Mouse (Mus musculus) gastrocnemius, postnatal 4 days (tissue): ENCODE measurements around the gene Urgcp. TPM values are rescaled to one million over a fixed set of nuclear protein-coding genes. Genes with fewer than 3 reads are reported as not detected.

Source experiments
- DNase-seq, 2 experiments: peaks; one replicate each; pipeline ENCODE4 v3.0.0; 2021 to 2022; ENCODE audit warnings: low spot score in 2 of 2, mixed read lengths in 2 of 2
- total RNA-seq, 2 experiments: library from RNA; stranded (reverse); gene quantifications; 2 replicates each; pipeline ENCODE4 v1.2.3; 2021

Urgcp gene
- total RNA-seq, 2 experiments from 2014 or later, result 40.0 to 40.8 TPM

DNA sequence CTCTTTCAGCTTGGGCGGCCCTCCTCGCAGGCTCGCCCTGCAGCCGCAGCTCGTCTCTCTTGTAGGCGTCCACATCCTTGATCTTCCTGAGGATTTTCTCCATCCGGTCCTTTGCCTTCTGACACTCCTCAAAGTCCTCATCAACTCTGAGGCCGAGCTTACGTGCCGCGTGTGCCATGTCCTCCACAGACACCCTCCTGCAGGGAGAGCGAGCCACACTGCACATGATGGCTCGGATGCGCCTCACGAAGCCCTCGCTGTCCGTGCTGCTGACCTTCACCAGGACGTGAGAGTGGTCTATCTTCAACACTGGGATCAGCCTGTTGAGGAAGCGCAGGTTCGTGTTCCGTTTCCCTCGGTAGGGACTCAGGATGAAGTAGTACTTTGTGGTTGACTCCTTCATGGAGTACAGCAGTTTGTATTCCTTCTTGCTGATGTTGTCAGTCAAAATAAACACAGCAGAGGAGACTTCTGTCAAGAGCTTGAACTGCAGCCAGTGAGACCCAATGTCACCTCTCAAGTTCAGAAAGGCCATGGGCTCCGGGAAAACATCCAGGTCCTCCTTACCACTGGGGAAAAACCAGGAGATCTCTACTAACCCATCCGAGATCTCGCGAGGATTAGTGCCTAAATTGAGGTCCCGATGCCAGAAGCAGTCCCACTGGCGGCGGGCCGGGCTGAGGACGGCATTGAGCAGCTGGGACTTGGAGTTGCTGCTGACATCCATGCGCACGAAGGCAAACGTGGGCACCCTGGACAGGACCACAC lies 45.1 kb downstream of the Urgcp start:
- DNase-seq, result no peak

DNA sequence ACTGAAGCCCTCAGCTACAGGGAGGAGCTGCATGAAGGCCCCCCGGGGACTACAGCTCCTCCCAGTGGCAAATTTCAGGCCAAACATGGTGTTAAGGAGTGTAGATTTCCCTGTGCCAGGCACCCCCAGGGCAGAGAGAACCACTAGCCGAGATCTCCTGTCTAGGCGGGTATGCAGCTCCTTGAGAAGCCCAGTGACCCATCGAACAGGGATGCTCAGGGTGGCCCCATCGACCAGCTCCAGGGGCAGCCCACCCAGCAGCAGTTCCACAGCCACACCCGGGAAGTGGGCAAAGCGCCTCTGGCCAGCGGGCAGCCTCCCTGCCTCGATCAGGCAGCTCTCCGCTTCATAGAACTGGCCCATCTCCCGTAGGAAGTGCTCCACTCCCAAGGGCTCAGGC lies 45.9 kb downstream of the Urgcp start:
- DNase-seq, result no peak

DNA sequence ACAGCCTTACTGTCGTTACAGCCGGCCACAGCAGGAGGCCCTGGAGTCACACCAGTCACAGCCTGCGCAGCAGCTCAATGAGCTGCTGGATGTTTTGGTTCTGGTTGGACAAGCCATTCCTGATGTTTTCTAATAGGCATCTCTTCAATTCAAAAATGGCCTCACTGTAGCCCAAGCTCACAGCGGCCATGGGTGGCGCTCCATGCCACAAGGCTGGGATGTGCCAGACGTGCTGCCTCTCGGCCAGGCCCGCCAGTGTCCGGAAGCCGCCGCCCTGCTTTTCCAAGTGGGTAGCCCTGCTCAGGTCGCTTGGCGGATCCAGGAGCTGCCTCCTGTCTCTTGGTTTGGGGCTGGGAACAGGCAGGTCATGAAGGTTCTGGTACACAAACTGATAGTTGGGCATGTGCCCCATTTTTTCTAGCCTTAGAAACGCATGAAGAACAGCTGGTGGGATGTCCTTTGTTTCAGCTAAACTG lies 46.5 kb downstream of the Urgcp start, which contains the start of gene Mrps24:
Gene Mrps24, minus strand, starts transcription at position 51 of the 476 bp plus-strand sequence.
- DNase-seq, result no peak

DNA sequence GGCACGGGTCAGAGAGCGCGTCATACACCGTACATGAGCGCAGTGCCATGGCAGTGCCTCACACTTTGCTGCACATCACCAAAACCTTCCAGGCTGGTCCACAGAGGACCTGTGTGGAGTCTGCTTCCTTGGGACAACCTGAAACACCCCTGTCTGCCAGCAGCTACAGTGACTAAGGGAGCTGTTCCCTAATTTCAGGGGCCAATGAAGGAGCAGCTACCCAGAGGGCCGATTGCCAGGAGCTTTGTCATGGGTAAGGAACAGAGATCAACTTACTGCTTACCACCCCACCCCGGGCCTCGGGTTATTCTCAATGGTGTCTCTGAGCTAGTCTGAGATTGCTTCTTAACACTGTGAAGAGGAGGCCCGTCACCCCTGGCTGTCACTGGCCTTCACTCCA lies 47.0 kb downstream of the Urgcp start:
- DNase-seq, result no peak

DNA sequence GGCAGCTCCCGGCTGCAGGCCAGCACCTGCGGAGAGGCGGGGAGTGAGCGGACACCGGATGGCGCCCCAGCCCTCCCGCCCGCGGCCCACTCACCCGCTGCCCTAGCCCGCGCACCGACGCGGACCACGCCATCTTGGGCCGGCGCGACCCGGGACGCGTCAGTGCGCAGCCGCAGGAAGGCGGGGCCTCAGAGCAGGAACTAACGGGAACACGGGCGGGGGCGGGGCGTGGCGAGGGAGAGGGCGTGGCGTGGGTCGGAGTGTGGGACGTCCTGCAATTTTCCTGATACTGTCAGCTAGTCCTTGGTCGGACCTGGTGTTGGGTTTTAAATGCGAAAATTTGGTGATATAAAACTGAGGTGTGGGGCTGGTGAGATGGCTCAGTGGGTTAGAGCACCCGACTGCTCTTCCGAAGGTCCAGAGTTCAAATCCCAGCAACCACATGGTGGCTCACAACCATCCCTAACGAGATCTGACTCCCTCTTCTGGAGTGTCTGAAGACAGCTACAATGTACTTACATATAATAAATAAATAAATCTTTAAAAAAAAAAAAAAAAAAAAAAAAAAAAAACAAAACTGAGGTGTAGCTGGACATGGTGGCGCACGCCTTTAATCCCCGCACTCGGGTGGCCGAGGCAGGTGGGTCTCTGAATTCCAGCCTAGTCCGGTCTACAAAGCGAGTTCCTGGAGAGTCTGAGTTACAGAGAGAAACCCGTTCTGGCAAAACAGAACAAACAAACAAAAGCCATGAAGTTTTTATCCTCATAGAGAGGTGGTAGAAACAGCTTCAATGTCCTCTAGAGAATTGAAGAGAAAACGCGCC lies 54.4 kb downstream of the Urgcp start:
- peak; percentile 84 to 93 for DNase-seq

DNA sequence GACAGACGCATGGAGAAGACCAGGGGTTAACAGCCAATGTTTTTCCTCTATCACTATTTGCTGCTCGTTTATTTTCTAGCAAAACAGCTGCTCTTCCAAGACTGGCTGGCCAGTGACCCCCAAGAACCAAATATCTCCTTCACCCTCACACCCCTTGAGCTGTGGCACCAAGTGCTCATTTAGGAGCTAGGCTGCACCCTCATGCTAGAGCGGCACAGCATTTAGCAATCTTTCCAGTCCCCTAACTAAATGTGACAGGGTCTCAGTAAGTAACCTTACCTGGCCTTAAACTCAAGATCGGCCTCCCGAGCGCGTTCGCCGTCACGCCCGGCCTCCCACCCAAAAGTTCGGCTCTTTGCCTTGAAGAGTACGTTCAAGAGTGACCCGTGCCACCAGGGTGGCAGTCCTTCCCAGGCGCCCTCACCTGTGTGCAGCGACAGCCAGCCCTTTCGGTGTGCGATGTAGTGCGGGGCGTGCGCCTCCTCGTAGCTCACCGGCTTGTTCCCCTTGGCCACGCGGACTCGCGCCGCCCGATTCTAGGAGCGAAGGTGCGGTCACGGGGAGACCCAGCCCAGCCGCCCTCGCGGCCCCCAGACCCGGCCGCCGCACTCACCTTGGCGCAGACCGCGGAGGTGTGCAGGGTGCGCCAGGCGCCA lies 55.2 kb downstream of the Urgcp start:
- DNase-seq, result peak in 1 of 2 experiments; percentile 34

DNA sequence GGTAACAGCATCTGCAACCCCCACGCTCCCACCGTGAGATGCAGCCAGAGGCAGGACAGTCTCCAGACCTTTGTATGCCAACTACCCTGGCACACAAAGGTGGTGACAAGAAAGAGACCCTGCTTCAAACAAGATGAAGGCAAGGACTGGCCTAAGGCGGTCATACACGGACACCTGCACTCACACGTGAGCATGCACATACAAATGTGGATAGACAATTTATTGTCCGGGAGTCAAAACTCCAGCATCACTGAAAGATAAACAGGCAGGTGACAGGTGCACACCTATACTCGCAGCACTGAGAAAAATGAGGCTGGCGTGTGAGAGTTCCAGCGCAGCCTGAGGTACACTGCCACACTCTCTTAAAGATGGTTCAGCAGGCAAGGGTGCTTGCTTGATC lies 56.2 kb downstream of the Urgcp start:
- DNase-seq, result no peak

DNA sequence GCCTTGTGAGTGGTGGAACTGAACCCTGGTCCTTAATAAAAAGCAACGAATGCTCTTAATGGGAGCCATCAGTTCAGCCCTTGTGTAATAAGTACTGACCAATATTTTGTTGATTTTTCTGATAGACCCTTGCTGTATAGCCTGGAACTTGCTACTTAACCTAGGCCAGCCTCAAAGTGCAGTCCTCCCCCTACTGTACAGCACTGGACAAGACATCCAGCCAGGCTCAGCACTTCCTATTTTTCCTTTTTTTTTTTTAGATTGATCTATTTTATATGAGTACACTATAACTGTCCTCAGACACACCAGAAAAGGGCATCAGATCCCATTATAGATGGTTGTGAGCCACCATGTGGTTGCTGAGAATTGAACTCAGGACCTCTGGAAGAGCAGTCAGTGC lies 58.8 kb downstream of the Urgcp start:
- DNase-seq, result no peak

DNA sequence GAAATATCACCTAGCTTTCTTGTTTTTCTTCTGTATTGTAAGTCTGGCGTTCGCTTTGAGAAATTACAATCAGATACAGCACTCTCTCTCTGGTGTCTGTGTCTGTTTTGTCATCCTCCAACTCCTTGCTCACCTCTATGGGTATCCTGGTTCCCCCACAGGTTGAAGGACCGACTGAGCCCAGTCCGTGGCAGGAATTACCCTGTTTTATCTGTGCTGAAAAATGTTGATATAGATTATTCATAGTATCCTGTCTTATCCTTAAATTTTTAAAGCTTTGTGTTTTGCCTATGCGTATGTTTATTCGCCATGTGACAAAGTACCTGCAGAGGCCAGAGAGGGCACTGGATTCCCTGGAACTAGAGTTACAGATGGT lies 59.2 kb downstream of the Urgcp start:
- no peak for DNase-seq

DNA sequence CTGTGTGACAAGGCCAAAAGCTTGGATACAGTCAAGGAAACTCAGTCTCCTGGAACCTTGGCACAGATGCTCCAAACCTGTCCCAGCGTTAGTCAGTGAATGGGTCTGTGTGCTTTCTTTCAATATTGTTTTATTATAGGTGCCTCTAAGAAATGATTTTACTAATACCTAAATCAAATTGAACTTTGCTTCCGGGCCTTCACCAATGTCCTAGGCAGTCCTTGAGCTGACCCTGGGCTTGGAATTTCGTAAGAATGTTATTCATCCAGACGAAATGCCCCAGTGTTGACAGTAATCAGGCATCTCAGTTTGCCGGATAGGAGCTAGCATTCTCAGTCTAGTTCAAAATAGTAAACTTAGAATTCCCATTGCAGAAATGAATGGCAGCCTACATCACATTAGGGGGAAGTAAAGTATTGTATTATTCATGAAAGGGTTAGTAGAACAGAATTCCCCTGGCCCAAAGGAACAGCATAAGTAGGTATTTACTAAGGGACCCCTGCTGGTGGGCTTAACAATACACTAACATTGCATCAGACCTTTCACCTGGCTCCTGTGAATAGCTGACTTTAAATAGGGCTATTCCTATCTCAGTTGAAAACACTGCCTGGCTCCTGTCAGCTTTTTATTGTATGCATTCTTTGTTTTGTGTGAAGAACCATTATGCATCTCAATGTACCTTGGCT lies 59.8 kb downstream of the Urgcp start:
- DNase-seq, result no peak

DNA sequence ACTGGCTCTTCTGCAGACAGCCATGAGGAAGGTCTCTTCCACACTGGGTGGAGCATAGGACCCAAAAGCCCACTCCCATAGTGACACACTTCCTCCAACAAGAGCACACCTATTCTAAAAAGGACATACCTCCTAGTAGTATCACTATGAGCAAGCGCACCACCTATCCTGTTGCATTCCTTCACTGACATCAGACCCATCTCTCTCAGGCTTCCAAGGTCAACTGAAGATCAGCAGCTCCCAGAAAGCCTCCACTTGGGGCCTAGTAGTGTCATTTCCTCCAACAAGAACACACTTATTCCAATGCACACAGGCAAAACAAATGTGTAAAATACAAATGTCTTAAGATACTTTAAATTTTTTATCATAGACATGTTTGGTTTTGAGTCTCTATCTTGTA lies 60.4 kb downstream of the Urgcp start:
- no peak for DNase-seq

DNA sequence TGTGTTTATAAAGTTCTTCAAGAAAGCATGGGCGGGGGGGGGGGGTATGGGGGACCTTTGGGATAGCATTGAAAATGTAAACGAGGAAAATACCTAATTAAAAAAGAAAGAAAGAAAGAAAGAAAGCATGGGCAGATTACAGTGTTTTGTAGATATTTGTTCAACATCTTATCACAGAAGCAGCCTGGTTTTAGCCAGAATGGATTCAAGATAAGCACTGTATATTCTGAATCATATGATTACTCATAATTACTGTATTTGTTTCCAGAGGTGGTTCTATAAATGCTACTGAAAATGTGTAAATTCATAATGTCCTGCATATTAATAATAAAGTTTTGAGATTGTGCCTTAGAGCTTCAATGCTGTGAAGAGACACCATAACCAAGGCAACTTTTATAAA lies 60.9 kb downstream of the Urgcp start:
- DNase-seq, result no peak

DNA sequence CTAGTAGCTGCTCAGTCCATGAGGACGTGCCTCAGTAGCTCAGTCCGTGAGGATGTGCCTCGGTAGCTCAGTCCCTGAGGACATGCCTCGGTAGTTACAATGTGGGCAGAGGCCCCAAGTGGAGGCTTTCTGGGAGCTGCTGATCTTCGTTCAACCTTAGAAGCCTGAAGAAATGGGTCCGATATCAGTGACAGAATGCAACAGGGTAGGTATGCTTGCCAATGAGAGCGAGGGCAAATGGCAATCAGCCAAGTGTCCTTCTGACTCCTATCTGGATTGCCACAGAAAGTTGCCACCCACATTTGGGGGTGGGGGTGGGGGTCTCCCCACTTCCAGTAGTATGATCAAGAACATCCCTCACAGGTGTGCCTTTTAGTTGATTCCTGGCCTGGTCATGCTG lies 61.4 kb downstream of the Urgcp start:
- DNase-seq, result no peak

DNA sequence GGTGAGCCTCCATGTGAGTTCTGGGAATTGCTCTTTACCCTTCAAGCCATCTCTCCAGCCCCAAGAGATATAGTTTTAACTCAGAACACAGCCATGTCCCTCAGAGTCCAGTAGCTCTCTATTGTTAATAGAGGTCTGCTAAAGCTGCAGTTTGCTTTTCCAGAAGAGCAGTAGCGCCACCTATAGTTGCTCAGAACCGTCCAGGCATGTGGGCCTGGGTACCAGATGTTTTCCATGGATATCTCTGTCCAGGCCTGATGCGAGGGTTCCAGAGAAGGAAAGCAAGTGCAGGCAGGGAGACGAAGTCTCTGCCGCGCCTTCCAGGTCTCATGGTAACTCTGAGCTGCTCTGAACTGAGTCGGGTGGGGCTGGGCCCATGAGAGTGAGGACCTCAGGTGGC lies 70.4 kb downstream of the Urgcp start:
- no peak for DNase-seq

DNA sequence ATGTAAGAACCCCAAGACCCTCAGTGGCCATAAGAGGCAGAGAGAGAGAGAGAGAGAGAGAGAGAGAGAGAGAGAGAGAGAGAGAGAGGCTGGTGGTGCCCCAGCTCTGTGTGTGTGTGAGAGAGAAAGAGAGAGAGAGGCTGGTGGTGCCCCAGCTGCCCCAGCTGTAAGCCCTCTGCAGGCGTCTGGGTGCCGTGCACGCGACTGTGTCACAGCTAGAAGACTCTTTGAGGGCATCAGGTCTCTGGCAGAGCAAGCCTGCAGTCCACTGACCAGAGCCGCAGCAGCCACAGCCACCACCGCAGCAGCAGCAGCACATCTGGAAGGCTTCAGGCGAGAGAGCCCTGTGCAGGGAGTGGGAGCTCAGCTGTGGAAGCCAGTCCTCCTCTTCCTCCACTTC lies 77.9 kb downstream of the Urgcp start:
- DNase-seq, result no peak

DNA sequence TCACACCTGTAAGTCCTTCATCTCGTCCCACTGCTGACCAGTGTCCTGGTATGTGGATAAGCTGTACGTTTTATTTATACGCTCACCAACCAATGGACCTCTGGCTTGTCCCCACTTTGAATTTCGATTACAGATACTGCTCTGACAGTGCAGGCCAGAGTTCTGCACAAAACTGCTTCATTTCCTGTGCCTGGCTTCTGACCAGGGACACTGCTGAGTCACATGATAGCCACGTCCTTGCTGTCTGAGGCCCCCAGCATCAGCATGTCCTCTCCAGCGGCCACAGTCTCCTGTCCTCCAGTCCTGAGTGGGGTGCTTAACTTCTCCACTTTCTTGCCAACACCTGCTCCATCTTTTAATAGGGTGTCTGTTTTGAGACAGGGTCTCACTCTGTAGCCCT lies 79.6 kb downstream of the Urgcp start:
- DNase-seq, result no peak

Other genes starting within 250 kb of the Urgcp start
- 10 to 100 TPM; 80.7 to 86.6 TPM for gene Xbp1, start 241.7 kb downstream of the Urgcp start, total RNA-seq
- gene Ccdc117, start 220.2 kb downstream of the Urgcp start, total RNA-seq, result 10 to 100 TPM; 15.7 to 16.0 TPM
- not detected for gene Ankrd36, start 192.7 kb downstream of the Urgcp start, total RNA-seq
- 10 to 100 TPM; 67.8 to 84.1 TPM for gene Mrps24, start 46.7 kb downstream of the Urgcp start, total RNA-seq
- gene Dbnl, start 26.1 kb upstream of the Urgcp start, total RNA-seq, result 10 to 100 TPM; 35.0 to 39.3 TPM
- 1,000 to 10,000 TPM; 1,561 to 1,711 TPM for gene Pgam2, start 41.4 kb upstream of the Urgcp start, total RNA-seq
- 1 to 10 TPM; 8.4 to 8.9 TPM for gene Polm, start 75.6 kb upstream of the Urgcp start, total RNA-seq
- gene Aebp1, start 99.6 kb upstream of the Urgcp start, total RNA-seq, result 10 to 100 TPM; 60.9 to 68.2 TPM
- 10 to 100 TPM; 54.1 to 61.3 TPM for gene Pold2, start 115.9 kb upstream of the Urgcp start, total RNA-seq
- not detected for gene Myl7, start 136.4 kb upstream of the Urgcp start, total RNA-seq
- gene Gck, start 187.7 kb upstream of the Urgcp start, total RNA-seq, result not detected
- gene Ykt6, start 193.3 kb upstream of the Urgcp start, total RNA-seq, result 10 to 100 TPM; 61.5 to 66.0 TPM